Mouse (Mus musculus): ENCODE results near the gene C9orf72. TPM values are rescaled to one million over a fixed set of nuclear protein-coding genes. Genes with fewer than 3 reads are reported as not detected.
A peak's percentile ranks its signal among the peaks of the same experiment; 100 is the strongest.

C9orf72 gene
- total RNA-seq, 2 experiments from 2014 or later = 24.7 to 26.0 TPM

GRCm38 (mm10) chr4:35167855-35168254 is 58.1 kb downstream of the C9orf72 start:
- Histone ChIP-seq H3K4me3 (no peak overlapping the region), H3K27ac (peak overlapping the region; percentile 64; the same call in 1 of the 2 replicates)
- no peak for DNase-seq (ENCODE audit: low spot score in 2 of 2)
- no peak for TF ChIP-seq CTCF (conservative IDR thresholded peaks at IDR 0.05)

- TF ChIP-seq CTCF (conservative IDR thresholded peaks at IDR 0.05) = no peak
- no peak for DNase-seq (ENCODE audit: low spot score in 2 of 2)
- Histone ChIP-seq H3K4me3 (no peak overlapping the region), H3K27ac (no peak overlapping the region)
These were observed 60.0 kb downstream of the C9orf72 start for GRCm38 (mm10) chr4:35165947-35166346.

GRCm38 (mm10) chr4:35165275-35165674 is 60.7 kb downstream of the C9orf72 start:
- Histone ChIP-seq H3K4me3 (no peak overlapping the region), H3K27ac (no peak overlapping the region)
- DNase-seq (ENCODE audit: low spot score in 2 of 2) = no peak
- no peak for TF ChIP-seq CTCF (conservative IDR thresholded peaks at IDR 0.05)

GRCm38 (mm10) chr4:35157815-35158214 is 68.2 kb downstream of the C9orf72 start:
- no peak overlapping the region for H3K4me3 ChIP-seq
- TF ChIP-seq CTCF (conservative IDR thresholded peaks at IDR 0.05) = no peak
- H3K27ac ChIP-seq = no peak overlapping the region
- no peak for DNase-seq (ENCODE audit: low spot score in 2 of 2)

- DNase-seq (ENCODE audit: low spot score in 2 of 2) = peak; percentile 76 to 86
- peak; percentile 98 for TF ChIP-seq CTCF (conservative IDR thresholded peaks at IDR 0.05)
These were observed 69.0 kb downstream of the C9orf72 start, which contains the start of gene Mob3b for GRCm38 (mm10) chr4:35156751-35157611. TSS of gene Mob3b (minus strand) at chr4:35157484.

GRCm38 (mm10) chr4:35156149-35156611 is 69.8 kb downstream of the C9orf72 start:
- Histone ChIP-seq H3K27ac (peak overlapping the region; percentile 76), H3K4me3 (peak overlapping the region; percentile 72)
- no peak for DNase-seq (ENCODE audit: low spot score in 2 of 2)
- no peak for TF ChIP-seq CTCF (conservative IDR thresholded peaks at IDR 0.05)

More at GRCm38 (mm10) chr4:35156751-35157611, 69.0 kb downstream of the C9orf72 start, which contains the start of gene Mob3b:
- H3K4me3 ChIP-seq = peak within 1 kb of the TSS; percentile 72
- peak within 1 kb of the TSS; percentile 76 for H3K27ac ChIP-seq

- TF ChIP-seq CTCF (conservative IDR thresholded peaks at IDR 0.05) = peak; percentile 69
- H3K4me3 ChIP-seq = peak overlapping the region; percentile 72
- DNase-seq (ENCODE audit: low spot score in 2 of 2) = no peak
- H3K27ac ChIP-seq = peak overlapping the region; percentile 76
These were observed 70.6 kb downstream of the C9orf72 start for GRCm38 (mm10) chr4:35155132-35155922.

- Histone ChIP-seq H3K4me3 (no peak overlapping the region), H3K27ac (no peak overlapping the region)
- TF ChIP-seq CTCF (conservative IDR thresholded peaks at IDR 0.05) = no peak
- no peak for DNase-seq (ENCODE audit: low spot score in 2 of 2)
These were observed 71.9 kb downstream of the C9orf72 start for GRCm38 (mm10) chr4:35154051-35154450.

- Histone ChIP-seq H3K27ac (no peak within 1 kb of the TSS), H3K4me3 (no peak within 1 kb of the TSS)
- TF ChIP-seq CTCF (conservative IDR thresholded peaks at IDR 0.05) = no peak
- DNase-seq (ENCODE audit: low spot score in 2 of 2) = no peak
These were observed 74.2 kb downstream of the C9orf72 start, which contains the start of gene Ifnk for GRCm38 (mm10) chr4:35151756-35152155. TSS of gene Ifnk (plus strand) at chr4:35152056.

GRCm38 (mm10) chr4:35150706-35151105 is 75.3 kb downstream of the C9orf72 start:
- no peak for DNase-seq (ENCODE audit: low spot score in 2 of 2)
- no peak for TF ChIP-seq CTCF (conservative IDR thresholded peaks at IDR 0.05)
- no peak overlapping the region for H3K4me3 ChIP-seq
- no peak overlapping the region for H3K27ac ChIP-seq

GRCm38 (mm10) chr4:35148326-35148725 is 77.6 kb downstream of the C9orf72 start:
- Histone ChIP-seq H3K4me3 (no peak overlapping the region), H3K27ac (no peak overlapping the region)
- DNase-seq (ENCODE audit: low spot score in 2 of 2) = no peak
- no peak for TF ChIP-seq CTCF (conservative IDR thresholded peaks at IDR 0.05)

- no peak for DNase-seq (ENCODE audit: low spot score in 2 of 2)
- Histone ChIP-seq H3K27ac (no peak overlapping the region), H3K4me3 (no peak overlapping the region)
- no peak for TF ChIP-seq CTCF (conservative IDR thresholded peaks at IDR 0.05)
These were observed 79.4 kb downstream of the C9orf72 start for GRCm38 (mm10) chr4:35146597-35146996.

- no peak overlapping the region for H3K27ac ChIP-seq
- DNase-seq (ENCODE audit: low spot score in 2 of 2) = no peak
- no peak for TF ChIP-seq CTCF (conservative IDR thresholded peaks at IDR 0.05)
- no peak overlapping the region for H3K4me3 ChIP-seq
These were observed 80.2 kb downstream of the C9orf72 start for GRCm38 (mm10) chr4:35145726-35146125.

Data from layer of hippocampus, adult 2 months (tissue).